Mouse (Mus musculus): Measurements from ENCODE around the gene Naalad2. TPM values are rescaled to one million over a fixed set of nuclear protein-coding genes. Genes with fewer than 3 reads are reported as not detected.
A peak's percentile ranks its signal among the peaks of the same experiment; 100 is the strongest.
"Not testable (repeated sequence)": the region's sequence is repeated elsewhere in the genome, so short reads cannot be mapped to it uniquely, and the experiment has no call there.

The Naalad2 gene
- polyA plus RNA-seq, 1 experiment: not detected

DNA sequence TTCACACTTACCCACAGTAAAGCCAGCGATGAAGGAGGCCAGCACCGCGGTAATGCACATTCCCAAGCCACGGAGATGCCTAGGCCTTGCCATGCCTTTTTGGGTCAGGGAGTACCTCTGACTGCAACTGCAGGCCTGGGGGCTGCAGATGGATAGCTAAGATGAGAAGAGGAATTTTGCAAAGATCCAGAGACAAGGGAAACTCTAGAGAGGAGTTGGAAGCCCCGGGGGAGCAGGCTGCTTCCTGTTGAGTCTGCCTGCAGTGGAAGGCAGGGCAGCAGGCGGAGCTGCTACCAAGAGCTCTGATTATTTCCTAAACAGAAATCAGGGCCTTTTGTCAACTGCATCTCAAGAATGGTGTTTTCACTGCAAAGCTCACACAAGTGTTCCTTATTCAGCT, 17.0 kb downstream of the Naalad2 start:
- H3K36me3 ChIP-seq (ENCODE audit: control insufficient read depth, insufficient read depth, low read length, poor library complexity, severe bottlenecking): no peaks in the 10 kb centered on the region
- H3K4me1 ChIP-seq (ENCODE audit: control insufficient read depth, insufficient read depth, low read length): no peaks in the 10 kb centered on the region
- no peaks in the 10 kb centered on the region for H3K27me3 ChIP-seq (ENCODE audit: control insufficient read depth, insufficient read depth, low read length, poor library complexity, severe bottlenecking)
- no peak overlapping the region for H3K4me3 ChIP-seq (ENCODE audit: low read depth, low read length)
- H3K9me3 ChIP-seq (replicated peaks; ENCODE audit: control insufficient read depth, insufficient read depth, low read length, poor library complexity, severe bottlenecking): no peaks in the 10 kb centered on the region
- H3K9ac ChIP-seq (ENCODE audit: low read depth, poor library complexity, severe bottlenecking): no peak overlapping the region
- no peak overlapping the region for H3K27ac ChIP-seq (ENCODE audit: insufficient read depth, low read length)
- TF ChIP-seq EP300 (IDR thresholded peaks at IDR 0.05; ENCODE audit: insufficient read depth, low read depth, low read length) (no peak), CTCF (IDR thresholded peaks at IDR 0.05; ENCODE audit: low read depth, low read length) (no peak), POLR2A (IDR thresholded peaks at IDR 0.05; ENCODE audit: insufficient read depth, low read length) (no peak)

DNA sequence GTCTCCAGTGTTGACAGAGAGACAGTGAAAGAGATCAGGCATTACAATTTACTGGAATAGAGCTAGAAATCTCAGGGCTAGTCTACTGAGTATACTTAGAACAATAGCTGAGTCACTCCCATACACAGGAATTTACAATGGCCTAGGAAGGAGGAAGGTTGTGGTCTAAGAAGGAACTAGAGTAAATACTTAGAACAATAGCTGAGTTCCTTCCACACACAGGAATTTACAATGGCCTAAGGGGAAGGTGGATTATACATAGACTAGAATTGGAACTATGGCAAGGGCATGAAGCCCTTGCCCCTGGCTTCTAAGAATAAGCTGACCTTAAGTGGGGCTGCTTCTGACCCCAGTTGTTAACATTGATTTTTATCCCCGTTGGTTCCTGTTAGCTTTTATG, 29.8 kb downstream of the Naalad2 start:
- not testable (repeated sequence) for H3K36me3 ChIP-seq (ENCODE audit: control insufficient read depth, insufficient read depth, low read length, poor library complexity, severe bottlenecking); H3K27me3 ChIP-seq (ENCODE audit: control insufficient read depth, insufficient read depth, low read length, poor library complexity, severe bottlenecking); H3K4me1 ChIP-seq (ENCODE audit: control insufficient read depth, insufficient read depth, low read length); H3K27ac ChIP-seq (ENCODE audit: insufficient read depth, low read length); H3K9me3 ChIP-seq (replicated peaks; ENCODE audit: control insufficient read depth, insufficient read depth, low read length, poor library complexity, severe bottlenecking); H3K9ac ChIP-seq (ENCODE audit: low read depth, poor library complexity, severe bottlenecking); H3K4me3 ChIP-seq (ENCODE audit: low read depth, low read length)

- Histone ChIP-seq H3K36me3 (ENCODE audit: control insufficient read depth, insufficient read depth, low read length, poor library complexity, severe bottlenecking) (no peaks in the 10 kb centered on the region), H3K9me3 (replicated peaks; ENCODE audit: control insufficient read depth, insufficient read depth, low read length, poor library complexity, severe bottlenecking) (no peaks in the 10 kb centered on the region), H3K27me3 (ENCODE audit: control insufficient read depth, insufficient read depth, low read length, poor library complexity, severe bottlenecking) (no peaks in the 10 kb centered on the region), H3K9ac (ENCODE audit: low read depth, poor library complexity, severe bottlenecking) (no peak overlapping the region), H3K4me3 (ENCODE audit: low read depth, low read length) (no peak overlapping the region), H3K27ac (ENCODE audit: insufficient read depth, low read length) (no peak overlapping the region), H3K4me1 (ENCODE audit: control insufficient read depth, insufficient read depth, low read length) (no peaks in the 10 kb centered on the region)
- TF ChIP-seq EP300 (IDR thresholded peaks at IDR 0.05; ENCODE audit: insufficient read depth, low read depth, low read length) (no peak), POLR2A (IDR thresholded peaks at IDR 0.05; ENCODE audit: insufficient read depth, low read length) (no peak), CTCF (IDR thresholded peaks at IDR 0.05; ENCODE audit: low read depth, low read length) (no peak)
Measured at GRCm38 (mm10) chr9:18319990-18320389, 82.8 kb downstream of the Naalad2 start.

GRCm38 (mm10) chr9:18298301-18298700, 104.5 kb downstream of the Naalad2 start:
- Histone ChIP-seq H3K27ac (ENCODE audit: insufficient read depth, low read length) (no peak overlapping the region), H3K27me3 (ENCODE audit: control insufficient read depth, insufficient read depth, low read length, poor library complexity, severe bottlenecking) (no peaks in the 10 kb centered on the region), H3K4me1 (ENCODE audit: control insufficient read depth, insufficient read depth, low read length) (peaks cover 2% of the 10 kb centered on the region), H3K9ac (ENCODE audit: low read depth, poor library complexity, severe bottlenecking) (no peak overlapping the region), H3K36me3 (ENCODE audit: control insufficient read depth, insufficient read depth, low read length, poor library complexity, severe bottlenecking) (peaks cover 14% of the 10 kb centered on the region), H3K4me3 (ENCODE audit: low read depth, low read length) (no peak overlapping the region), H3K9me3 (replicated peaks; ENCODE audit: control insufficient read depth, insufficient read depth, low read length, poor library complexity, severe bottlenecking) (no peaks in the 10 kb centered on the region)
- TF ChIP-seq CTCF (IDR thresholded peaks at IDR 0.05; ENCODE audit: low read depth, low read length): no peak
- no peak for TF ChIP-seq POLR2A (IDR thresholded peaks at IDR 0.05; ENCODE audit: insufficient read depth, low read length)
- TF ChIP-seq EP300 (IDR thresholded peaks at IDR 0.05; ENCODE audit: insufficient read depth, low read depth, low read length): no peak

DNA sequence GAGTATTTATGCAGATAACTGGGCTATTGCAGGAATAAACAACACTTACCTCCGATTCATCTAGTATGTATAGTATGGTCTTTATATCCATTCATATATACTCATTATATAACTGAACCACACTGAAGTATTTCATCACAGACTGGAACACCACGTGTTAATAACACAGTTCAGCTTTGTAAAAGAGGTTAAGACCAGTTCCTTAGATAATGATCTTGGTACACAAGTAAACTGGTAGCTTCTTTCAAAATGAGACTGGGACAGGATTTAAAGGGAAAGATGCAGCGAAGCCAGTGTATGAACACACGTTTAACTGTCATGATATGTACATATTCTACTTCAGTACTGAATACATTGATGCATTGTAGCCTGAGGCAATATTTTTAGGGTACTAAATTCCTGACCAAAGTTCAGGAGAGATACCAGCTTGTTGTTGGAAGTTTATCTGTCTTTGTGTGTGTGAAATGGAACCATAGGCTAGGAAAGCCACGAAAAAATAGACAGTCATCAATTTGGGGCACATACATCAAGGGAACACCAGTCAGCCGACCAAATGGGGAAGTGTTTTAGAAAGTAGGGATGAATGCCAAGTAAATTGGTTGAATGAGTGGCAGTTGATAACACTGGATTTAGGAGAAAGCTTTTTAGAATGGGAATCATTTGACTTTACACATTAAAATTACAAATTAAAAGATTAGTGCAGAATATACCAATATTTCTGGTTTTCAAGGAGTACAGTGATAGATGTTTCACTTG, 109.6 kb downstream of the Naalad2 start:
- Histone ChIP-seq H3K9ac (ENCODE audit: low read depth, poor library complexity, severe bottlenecking) (peak overlapping the region; percentile 93), H3K27ac (ENCODE audit: insufficient read depth, low read length) (peak overlapping the region; percentile 37; the same call in 1 of the 2 replicates), H3K4me1 (ENCODE audit: control insufficient read depth, insufficient read depth, low read length) (peaks cover 2% of the 10 kb centered on the region)

DNA sequence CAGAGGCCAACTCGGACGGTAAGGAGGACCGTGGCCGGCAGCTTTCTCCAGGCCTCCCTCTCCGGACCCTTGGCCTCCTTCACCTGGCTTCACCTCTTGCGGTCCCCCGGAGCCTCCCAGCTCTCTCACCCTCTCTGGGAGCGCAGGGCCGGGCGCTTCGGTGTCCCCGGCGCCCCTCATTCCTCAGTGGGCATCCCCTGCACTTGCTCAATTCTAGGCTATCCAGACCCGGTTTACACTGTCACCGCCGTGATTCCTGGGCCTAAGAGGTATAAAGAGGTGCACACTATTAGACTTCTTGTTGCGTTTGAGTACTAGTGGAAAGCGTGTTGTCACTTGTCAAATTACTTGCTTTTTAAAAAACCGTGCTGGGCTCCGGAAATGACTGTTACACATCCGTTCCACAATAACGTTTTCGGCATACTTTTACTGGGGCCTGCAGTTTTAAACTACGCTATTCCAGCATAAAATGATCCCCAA, 110.3 kb downstream of the Naalad2 start:
- peak overlapping the region; percentile 37 for H3K27ac ChIP-seq (ENCODE audit: insufficient read depth, low read length)
- peaks cover 2% of the 10 kb centered on the region for H3K4me1 ChIP-seq (ENCODE audit: control insufficient read depth, insufficient read depth, low read length)
- H3K9ac ChIP-seq (ENCODE audit: low read depth, poor library complexity, severe bottlenecking): peak overlapping the region; percentile 93
- TF ChIP-seq CTCF (IDR thresholded peaks at IDR 0.05; ENCODE audit: low read depth, low read length) (no peak), POLR2A (IDR thresholded peaks at IDR 0.05; ENCODE audit: insufficient read depth, low read length) (no peak), EP300 (IDR thresholded peaks at IDR 0.05; ENCODE audit: insufficient read depth, low read depth, low read length) (no peak)
- no peaks in the 10 kb centered on the region for H3K36me3 ChIP-seq (ENCODE audit: control insufficient read depth, insufficient read depth, low read length, poor library complexity, severe bottlenecking)
- no peaks in the 10 kb centered on the region for H3K9me3 ChIP-seq (replicated peaks; ENCODE audit: control insufficient read depth, insufficient read depth, low read length, poor library complexity, severe bottlenecking)
- peak overlapping the region; percentile 73 for H3K4me3 ChIP-seq (ENCODE audit: low read depth, low read length)
- H3K27me3 ChIP-seq (ENCODE audit: control insufficient read depth, insufficient read depth, low read length, poor library complexity, severe bottlenecking): no peaks in the 10 kb centered on the region

More for the DNA sequence above, 109.6 kb downstream of the Naalad2 start:
- H3K9me3 ChIP-seq (replicated peaks; ENCODE audit: control insufficient read depth, insufficient read depth, low read length, poor library complexity, severe bottlenecking): no peaks in the 10 kb centered on the region
- no peaks in the 10 kb centered on the region for H3K27me3 ChIP-seq (ENCODE audit: control insufficient read depth, insufficient read depth, low read length, poor library complexity, severe bottlenecking)
- H3K36me3 ChIP-seq (ENCODE audit: control insufficient read depth, insufficient read depth, low read length, poor library complexity, severe bottlenecking): no peaks in the 10 kb centered on the region; the same call in 1 of the 2 replicates
- TF ChIP-seq EP300 (IDR thresholded peaks at IDR 0.05; ENCODE audit: insufficient read depth, low read depth, low read length): no peak
- no peak for TF ChIP-seq POLR2A (IDR thresholded peaks at IDR 0.05; ENCODE audit: insufficient read depth, low read length)
- no peak for TF ChIP-seq CTCF (IDR thresholded peaks at IDR 0.05; ENCODE audit: low read depth, low read length)
- peak overlapping the region; percentile 73 for H3K4me3 ChIP-seq (ENCODE audit: low read depth, low read length)

All from ES-Bruce4 (cell line).